Mouse (Mus musculus) hindbrain, embryonic 16.5 days (tissue): ENCODE data around the gene Shld2. TPM values are rescaled to one million over a fixed set of nuclear protein-coding genes. Genes with fewer than 3 reads are reported as not detected.
"Not testable (repeated sequence)": the region's sequence is repeated elsewhere in the genome, so short reads cannot be mapped to it uniquely, and the experiment has no call there.

ENCODE experiments used
- ATAC-seq: fragments of 200-750 bp; cut with Nextera tagmentation; 2 replicates; pipeline ENCODE4 v1.8.0; 2017; ENCODE audit warnings: moderate TSS enrichment, moderate library complexity
- H3K27ac ChIP-seq: fragments of 300-500 bp; sonication (generic); 2 replicates; pipeline ENCODE4 v1.5.1; 2014; ENCODE audit warnings: low read depth, mild to moderate bottlenecking, control low read depth, low read length, moderate library complexity
- H3K27me3 ChIP-seq: fragments of 300-500 bp; sonication (generic); replicated peaks from 2 replicates; pipeline ENCODE4 v1.6.1; 2014; ENCODE audit warnings: low read length; ENCODE audit not compliant: control insufficient read depth, insufficient read depth
- H3K36me3 ChIP-seq: fragments of 300-500 bp; sonication (generic); 2 replicates; pipeline ENCODE4 v1.6.1; 2014; ENCODE audit warnings: mild to moderate bottlenecking, low read length, moderate library complexity, mixed read lengths; ENCODE audit not compliant: control insufficient read depth, insufficient read depth
- H3K4me1 ChIP-seq: fragments of 300-500 bp; sonication (generic); 2 replicates; pipeline ENCODE4 v1.6.1; 2014; ENCODE audit warnings: low read depth, low read length; ENCODE audit not compliant: control insufficient read depth, insufficient read depth
- H3K4me2 ChIP-seq: fragments of 300-500 bp; sonication (generic); 2 replicates; pipeline ENCODE4 v1.6.1; 2014; ENCODE audit warnings: mild to moderate bottlenecking, low read length, control low read depth, moderate library complexity
- H3K4me3 ChIP-seq: fragments of 300-500 bp; sonication (generic); 2 replicates; pipeline ENCODE4 v1.5.1; 2014; ENCODE audit warnings: mild to moderate bottlenecking, low read length, control low read depth, moderate library complexity
- H3K9ac ChIP-seq: fragments of 300-500 bp; sonication (generic); 2 replicates; pipeline ENCODE4 v1.6.1; 2014; ENCODE audit warnings: low read depth, mild to moderate bottlenecking, control low read depth, low read length, moderate library complexity
- H3K9me3 ChIP-seq: fragments of 300-500 bp; sonication (generic); 2 replicates; pipeline ENCODE4 v1.6.1; 2014; ENCODE audit warnings: mild to moderate bottlenecking, low read length, moderate library complexity; ENCODE audit not compliant: control insufficient read depth
- WGBS: fragments of 180-500 bp; shearing (Covaris S2); extraction: QIAGEN DNeasy Blood & Tissue Kit; methylation state at CpG from one replicate; pipeline ENCODE4 v1.1.7; 2014; 5-methylcytosine and 5-hydroxymethylcytosine counted together
- polyA plus RNA-seq: library from polyadenylated mRNA; unstranded; fragments of >200 nt; fragmentation: Nextera tagmentation; extraction: Ambion mirVana; gene quantifications from 2 replicates; pipeline ENCODE4 v1.2.1, GENCODE M21; 2015

Shld2 gene
- polyA plus RNA-seq, 1 experiment from 2014 or later = 5.8 TPM

GRCm38 (mm10) chr14:34330657-34331158, 20.4 kb upstream of the Shld2 start:
- no peaks in the 10 kb centered on the region for H3K9me3 ChIP-seq
- peak; percentile 90 for ATAC-seq
- no peak overlapping the region for H3K4me3 ChIP-seq
- H3K9ac ChIP-seq = no peak overlapping the region
- no peak overlapping the region; the same call in 1 of the 2 replicates for H3K27ac ChIP-seq
- H3K27me3 ChIP-seq = no peaks in the 10 kb centered on the region
- 73% methylated on average over 9 of the region's 9 CpGs for WGBS
- H3K4me1 ChIP-seq = no peaks in the 10 kb centered on the region
- peaks cover 38% of the 10 kb centered on the region for H3K36me3 ChIP-seq
- no peak overlapping the region for H3K4me2 ChIP-seq

GRCm38 (mm10) chr14:34327618-34328017, 17.3 kb upstream of the Shld2 start:
- no peak for ATAC-seq
- no peak overlapping the region for H3K27ac ChIP-seq
- no peaks in the 10 kb centered on the region for H3K4me1 ChIP-seq
- 78% methylated on average over 1 of the region's 1 CpGs for WGBS
- no peaks in the 10 kb centered on the region for H3K9me3 ChIP-seq
- peaks cover 24% of the 10 kb centered on the region for H3K36me3 ChIP-seq
- H3K9ac ChIP-seq = no peak overlapping the region
- H3K27me3 ChIP-seq = no peaks in the 10 kb centered on the region
- no peak overlapping the region for H3K4me3 ChIP-seq
- H3K4me2 ChIP-seq = no peak overlapping the region

- Histone ChIP-seq H3K27me3 (no peaks in the 10 kb centered on the region), H3K4me3 (no peak overlapping the region), H3K9ac (no peak overlapping the region), H3K9me3 (no peaks in the 10 kb centered on the region), H3K4me2 (no peak overlapping the region), H3K27ac (no peak overlapping the region), H3K36me3 (peaks cover 27% of the 10 kb centered on the region), H3K4me1 (no peaks in the 10 kb centered on the region)
- no peak for ATAC-seq
- 92% methylated on average over 3 of the region's 3 CpGs for WGBS
These were observed 16.3 kb upstream of the Shld2 start for GRCm38 (mm10) chr14:34326606-34327005.

GRCm38 (mm10) chr14:34323576-34324085, 13.3 kb upstream of the Shld2 start:
- 94% methylated on average over 5 of the region's 5 CpGs for WGBS
- H3K9me3 ChIP-seq = no peaks in the 10 kb centered on the region
- no peak overlapping the region for H3K27ac ChIP-seq
- no peaks in the 10 kb centered on the region for H3K27me3 ChIP-seq
- H3K4me2 ChIP-seq = no peak overlapping the region
- H3K9ac ChIP-seq = no peak overlapping the region
- peaks cover 16% of the 10 kb centered on the region for H3K36me3 ChIP-seq
- no peak overlapping the region for H3K4me3 ChIP-seq
- H3K4me1 ChIP-seq = no peaks in the 10 kb centered on the region
- no peak for ATAC-seq

GRCm38 (mm10) chr14:34318113-34318512, 7.8 kb upstream of the Shld2 start:
- H3K36me3 ChIP-seq = peaks cover 8% of the 10 kb centered on the region
- H3K27me3 ChIP-seq = no peaks in the 10 kb centered on the region
- no peaks in the 10 kb centered on the region for H3K9me3 ChIP-seq
- no peak overlapping the region for H3K4me2 ChIP-seq
- no peak for ATAC-seq
- H3K27ac ChIP-seq = no peak overlapping the region
- no peak overlapping the region for H3K4me3 ChIP-seq
- H3K4me1 ChIP-seq = peaks cover 13% of the 10 kb centered on the region
- H3K9ac ChIP-seq = no peak overlapping the region

- no peak overlapping the region for H3K4me2 ChIP-seq
- H3K9ac ChIP-seq = no peak overlapping the region
- 88% methylated on average over 3 of the region's 3 CpGs for WGBS
- H3K27me3 ChIP-seq = no peaks in the 10 kb centered on the region
- H3K4me1 ChIP-seq = peaks cover 19% of the 10 kb centered on the region
- no peaks in the 10 kb centered on the region for H3K9me3 ChIP-seq
- H3K36me3 ChIP-seq = peaks cover 8% of the 10 kb centered on the region; the same call in 1 of the 2 replicates
- ATAC-seq = no peak
- H3K4me3 ChIP-seq = no peak overlapping the region
- no peak overlapping the region for H3K27ac ChIP-seq
These were observed 7.1 kb upstream of the Shld2 start for GRCm38 (mm10) chr14:34317431-34317830.

- H3K27me3 ChIP-seq = no peaks in the 10 kb centered on the region
- H3K9me3 ChIP-seq = no peaks in the 10 kb centered on the region
- H3K27ac ChIP-seq = no peak overlapping the region
- no peak overlapping the region for H3K4me2 ChIP-seq
- ATAC-seq = no peak
- H3K4me1 ChIP-seq = peaks cover 21% of the 10 kb centered on the region
- WGBS = 92% methylated on average over 2 of the region's 2 CpGs
- no peak overlapping the region for H3K9ac ChIP-seq
- 0 out of 2 replicates have a peak, but pooled peaks cover 5% of the 10 kb centered on the region for H3K36me3 ChIP-seq
- H3K4me3 ChIP-seq = no peak overlapping the region
These were observed 6.1 kb upstream of the Shld2 start for GRCm38 (mm10) chr14:34316346-34316745.

- H3K4me3 ChIP-seq = no peak overlapping the region
- H3K9me3 ChIP-seq = no peaks in the 10 kb centered on the region
- no peak for ATAC-seq
- H3K27ac ChIP-seq = no peak overlapping the region
- H3K4me1 ChIP-seq = peaks cover 22% of the 10 kb centered on the region
- no peak overlapping the region for H3K9ac ChIP-seq
- H3K36me3 ChIP-seq = no peaks in the 10 kb centered on the region
- WGBS = 83% methylated on average over 3 of the region's 3 CpGs
- H3K4me2 ChIP-seq = peak overlapping the region; percentile 37
- H3K27me3 ChIP-seq = no peaks in the 10 kb centered on the region
These were observed 4.5 kb upstream of the Shld2 start for GRCm38 (mm10) chr14:34314796-34315195.

GRCm38 (mm10) chr14:34314383-34314782, 4.1 kb upstream of the Shld2 start:
- ATAC-seq, H3K4me3 ChIP-seq, H3K9me3 ChIP-seq, H3K27ac ChIP-seq, H3K9ac ChIP-seq, H3K36me3 ChIP-seq, H3K27me3 ChIP-seq: not testable (repeated sequence)
- H3K4me2 ChIP-seq = peak overlapping the region; percentile 82
- 90% methylated on average over 8 of the region's 8 CpGs for WGBS
- H3K4me1 ChIP-seq = peaks cover 25% of the 10 kb centered on the region
